Mouse (Mus musculus) forebrain, postnatal 0 days (tissue): ENCODE results near the gene Zfp106. TPM values are rescaled to one million over a fixed set of nuclear protein-coding genes. Genes with fewer than 3 reads are reported as not detected.
A peak's percentile ranks its signal among the peaks of the same experiment; 100 is the strongest.

Experiments
- ATAC-seq: fragments of 200-750 bp; cut with Nextera tagmentation; 2 replicates; pipeline ENCODE4 v1.8.0; 2017; ENCODE audit warnings: mild to moderate bottlenecking, moderate library complexity
- DNase-seq: peaks from one replicate; pipeline ENCODE4 v3.0.0-alpha.2; 2015
- H3K27ac ChIP-seq: fragments of 300-500 bp; sonication (generic); 2 replicates; pipeline ENCODE4 v1.5.1; 2014; ENCODE audit warnings: low read depth, mild to moderate bottlenecking, antibody characterized with exemption, low read length, moderate library complexity, mixed read lengths
- H3K27me3 ChIP-seq: fragments of 300-500 bp; sonication (generic); 2 replicates; pipeline ENCODE4 v1.6.1; 2014; ENCODE audit warnings: mild to moderate bottlenecking, low read length, mixed read lengths; ENCODE audit not compliant: insufficient read depth
- H3K36me3 ChIP-seq: fragments of 300-500 bp; sonication (generic); 2 replicates; pipeline ENCODE4 v1.6.1; 2014; ENCODE audit warnings: mild to moderate bottlenecking, moderate library complexity; ENCODE audit not compliant: insufficient read depth
- H3K4me1 ChIP-seq: fragments of 300-500 bp; sonication (generic); 2 replicates; pipeline ENCODE4 v1.6.1; 2014; ENCODE audit warnings: antibody characterized with exemption; ENCODE audit not compliant: insufficient read depth
- H3K4me2 ChIP-seq: fragments of 300-500 bp; sonication (generic); 2 replicates; pipeline ENCODE4 v1.6.1; 2014; ENCODE audit warnings: low read depth, mild to moderate bottlenecking, moderate library complexity
- H3K4me3 ChIP-seq: fragments of 300-500 bp; sonication (generic); 2 replicates; pipeline ENCODE4 v1.5.1; 2014; ENCODE audit warnings: low read depth, low read length, mixed read lengths
- H3K9ac ChIP-seq: fragments of 300-500 bp; sonication (generic); 2 replicates; pipeline ENCODE4 v1.6.1; 2014; ENCODE audit warnings: mild to moderate bottlenecking
- H3K9me3 ChIP-seq: fragments of 300-500 bp; sonication (generic); 2 replicates; pipeline ENCODE4 v1.6.1; 2016; ENCODE audit warnings: low read length
- CTCF ChIP-seq: sonication (generic); IDR thresholded peaks from 2 replicates; pipeline ENCODE4 v1.5.1; 2016; ENCODE audit warnings: antibody characterized with exemption, control low read depth, low read depth
- whole genome bisulfite sequencing: fragments of 180-500 bp; shearing (Covaris S2); extraction: QIAGEN DNeasy Blood & Tissue Kit; methylation state at CpG from one replicate; pipeline ENCODE4 v1.1.7; 2014; 5-methylcytosine and 5-hydroxymethylcytosine counted together
- polyA plus RNA-seq: library from polyadenylated mRNA; unstranded; fragments of >200 nt; fragmentation: Nextera tagmentation; extraction: Ambion mirVana; gene quantifications from 2 replicates; pipeline ENCODE4 v1.2.1, GENCODE M21; 2015
- total RNA-seq: library from RNA; depleted of rRNA; stranded (reverse); fragments of >200 nt; gene quantifications from 2 replicates; pipeline ENCODE4 v1.2.3, GENCODE M21; 2014; rRNA removed

The Zfp106 gene
- total RNA-seq (59.6 and 70.5 TPM in 2 replicates), polyA plus RNA-seq (26.7 and 40.4 TPM in 2 replicates)

DNA sequence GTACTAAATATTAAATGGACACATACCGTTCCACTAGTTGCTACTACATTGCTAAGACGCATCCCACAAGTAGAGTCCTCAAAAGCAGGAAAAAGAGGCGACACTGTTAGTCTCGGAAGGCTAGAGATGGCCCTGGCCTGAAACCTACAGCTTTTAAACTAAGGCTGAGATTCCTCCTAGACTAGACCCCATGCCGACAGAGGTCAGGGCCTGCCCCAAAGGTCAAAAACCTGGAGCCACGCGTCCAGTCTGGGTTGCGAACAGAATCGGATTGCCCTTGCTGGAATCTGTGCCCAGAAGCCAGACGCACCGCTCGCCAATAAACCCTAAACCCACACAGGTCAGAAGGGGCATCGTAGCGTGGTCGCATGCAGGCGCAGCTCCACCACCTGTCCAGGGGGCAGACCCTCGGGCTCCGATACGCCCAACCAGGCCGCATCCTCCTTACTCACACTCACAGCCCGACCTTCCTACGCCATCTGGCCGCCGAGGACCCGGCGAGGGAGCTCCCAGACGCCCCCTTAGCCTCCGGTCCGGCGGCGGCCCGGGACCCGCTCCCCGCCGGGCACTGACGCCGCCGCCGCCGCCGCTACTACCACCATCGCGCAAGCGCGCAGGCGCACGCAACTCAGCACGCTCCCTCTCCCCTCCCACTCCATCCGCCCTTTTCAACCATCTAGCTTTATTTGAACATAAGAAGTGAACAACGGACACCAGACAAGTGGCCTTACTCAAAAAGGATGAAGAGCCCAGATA is at the start of gene Zfp106:
TSS of gene Zfp106 (minus strand) at position 609 of the 756 bp plus-strand sequence.
- Histone ChIP-seq H3K27ac (peak within 1 kb of the TSS; percentile 62), H3K36me3 (no peaks in the 10 kb centered on the region), H3K4me3 (peak within 1 kb of the TSS; percentile 95), H3K9ac (peak within 1 kb of the TSS; percentile 97), H3K9me3 (no peaks in the 10 kb centered on the region), H3K27me3 (no peaks in the 10 kb centered on the region), H3K4me2 (peak within 1 kb of the TSS; percentile 73), H3K4me1 (peaks cover 7% of the 10 kb centered on the region; the same call in 1 of the 2 replicates)
- DNase-seq (peak; percentile 92), ATAC-seq (peak; percentile 93)
- no peak; the same call in 1 of the 2 replicates for TF ChIP-seq CTCF
- under 1% methylated on average over 49 of the region's 50 CpGs for WGBS

DNA sequence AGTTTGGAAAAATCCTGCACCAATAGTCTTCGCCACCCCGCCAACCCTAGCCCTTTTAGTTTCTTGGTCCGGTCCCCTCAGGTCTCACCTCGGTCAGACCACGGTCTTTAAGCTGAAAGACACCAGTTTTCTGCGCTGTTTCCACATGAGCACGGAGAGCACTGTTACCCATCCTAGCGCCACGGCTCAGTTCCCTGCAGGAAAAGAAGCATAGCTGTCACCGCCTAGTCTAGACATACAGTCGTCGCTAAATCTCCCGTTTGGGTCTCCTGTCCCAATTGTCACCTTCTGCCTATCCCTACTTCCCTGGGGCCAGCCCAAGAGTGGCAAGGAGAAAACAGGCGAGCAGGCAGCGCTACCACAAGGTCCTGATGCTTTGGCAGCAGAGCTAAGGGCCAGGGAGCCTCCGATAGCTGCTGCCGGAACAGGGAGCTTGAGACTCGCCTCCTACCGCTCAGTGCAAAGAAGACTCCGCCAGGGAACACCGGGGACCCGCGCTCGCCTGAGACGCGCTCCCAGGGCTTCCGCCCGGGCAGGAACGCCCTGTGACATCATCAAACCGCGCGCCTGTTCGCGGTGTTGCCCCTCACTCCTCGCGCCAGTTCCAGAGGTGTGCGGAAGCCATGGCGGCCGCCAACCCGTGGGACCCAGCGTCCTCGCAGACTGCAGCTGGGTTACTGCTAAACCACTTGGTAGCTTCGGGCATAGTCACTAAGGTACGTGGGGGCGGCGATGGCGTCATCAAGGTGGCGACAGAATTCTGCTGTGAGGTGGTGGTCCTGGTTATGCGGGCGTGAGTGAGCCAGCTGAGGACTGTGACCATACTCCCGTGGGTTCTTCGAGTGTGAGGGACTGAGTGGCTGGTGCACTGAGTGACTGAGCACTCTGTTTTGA is 45.4 kb upstream of the Zfp106 start, which contains the start of the genes Haus2 and Lrrc57:
TSS of gene Haus2 (plus strand) at position 554 of the 894 bp plus-strand sequence.
TSS of gene Lrrc57 (minus strand) at position 691 of the 894 bp plus-strand sequence.
- 1% methylated on average over 52 of the region's 52 CpGs for WGBS
- peak; percentile 97 for ATAC-seq

DNA sequence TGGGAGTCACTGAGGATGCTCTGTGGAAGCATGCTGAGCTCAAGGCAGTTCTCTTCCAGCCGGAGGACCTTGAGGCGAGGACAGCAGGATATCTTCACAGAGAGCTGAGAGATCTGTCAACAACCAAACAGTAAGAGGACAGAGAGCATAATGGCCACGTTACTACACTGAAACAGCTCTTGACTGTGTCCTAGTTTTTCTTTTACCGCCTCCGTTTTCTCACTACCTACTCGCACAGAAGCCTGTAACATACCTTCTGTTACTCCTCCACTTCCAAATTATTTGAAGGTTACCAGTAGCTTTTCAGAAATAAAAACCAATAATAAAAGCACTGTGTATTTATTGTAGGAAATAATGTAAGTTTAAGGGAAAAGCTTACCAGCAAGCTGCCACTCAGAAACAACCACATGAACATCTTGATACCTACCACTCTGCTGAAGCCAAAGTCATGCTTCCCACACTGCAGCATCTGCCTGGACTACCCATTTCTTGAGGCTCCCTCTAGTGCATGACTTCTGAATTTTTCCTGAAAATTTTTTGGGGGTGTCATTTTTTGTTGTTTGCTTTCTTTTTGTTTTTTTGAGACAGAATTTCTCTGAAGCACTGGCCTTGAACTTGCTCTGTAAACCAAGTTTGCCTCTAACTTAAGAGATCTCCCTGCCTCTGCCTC is 42.5 kb upstream of the Zfp106 start:
- DNase-seq (no peak), ATAC-seq (no peak)
- no peak overlapping the region for H3K4me3 ChIP-seq
- TF ChIP-seq CTCF: peak; percentile 46
- H3K4me1 ChIP-seq: peaks cover 8% of the 10 kb centered on the region
- 87% methylated on average over 6 of the region's 6 CpGs for WGBS
- H3K36me3 ChIP-seq: peaks cover 12% of the 10 kb centered on the region
- H3K27me3 ChIP-seq: no peaks in the 10 kb centered on the region
- H3K9ac ChIP-seq: no peak overlapping the region
- no peak overlapping the region for H3K4me2 ChIP-seq
- no peaks in the 10 kb centered on the region for H3K9me3 ChIP-seq
- H3K27ac ChIP-seq: no peak overlapping the region

More for the DNA sequence above, 45.4 kb upstream of the Zfp106 start, which contains the start of the genes Haus2 and Lrrc57:
- H3K9me3 ChIP-seq: no peaks in the 10 kb centered on the region
- H3K4me2 ChIP-seq: peak within 1 kb of the TSS; percentile 54
- peak; percentile 44 for TF ChIP-seq CTCF
- peaks cover 13% of the 10 kb centered on the region for H3K36me3 ChIP-seq
- peak; percentile 94 for DNase-seq
- peaks cover 8% of the 10 kb centered on the region for H3K4me1 ChIP-seq
- H3K27me3 ChIP-seq: no peaks in the 10 kb centered on the region
- peak within 1 kb of the TSS; percentile 74 for H3K9ac ChIP-seq
- peak within 1 kb of the TSS; percentile 64 for H3K4me3 ChIP-seq
- H3K27ac ChIP-seq: peak within 1 kb of the TSS; percentile 84

DNA sequence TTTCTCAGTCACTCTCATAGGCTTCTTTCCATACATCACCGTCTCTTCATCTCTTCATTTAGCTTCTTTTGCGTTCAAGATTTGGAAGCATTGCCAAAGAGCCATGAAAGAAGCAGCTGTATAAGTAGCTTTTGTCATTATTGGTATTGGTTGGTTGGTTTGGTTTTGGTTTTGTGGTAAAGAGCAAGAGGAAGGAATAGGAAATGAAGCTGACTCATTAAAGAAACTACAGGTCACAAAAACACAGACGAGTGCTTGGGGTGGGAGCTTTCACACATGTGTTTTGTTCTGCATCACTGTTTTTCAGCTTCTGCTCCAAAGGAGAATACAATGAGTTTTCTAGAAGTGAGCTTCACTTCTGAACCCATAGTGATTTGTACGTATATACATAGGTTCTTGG is 35.9 kb upstream of the Zfp106 start:
- Histone ChIP-seq H3K9me3 (no peaks in the 10 kb centered on the region), H3K9ac (no peak overlapping the region), H3K27me3 (no peaks in the 10 kb centered on the region), H3K27ac (no peak overlapping the region), H3K4me1 (no peaks in the 10 kb centered on the region), H3K4me2 (no peak overlapping the region), H3K4me3 (no peak overlapping the region), H3K36me3 (peaks cover 53% of the 10 kb centered on the region)
- ATAC-seq: no peak
- TF ChIP-seq CTCF: no peak
- WGBS: 91% methylated on average over 4 of the region's 4 CpGs
- DNase-seq: no peak

DNA sequence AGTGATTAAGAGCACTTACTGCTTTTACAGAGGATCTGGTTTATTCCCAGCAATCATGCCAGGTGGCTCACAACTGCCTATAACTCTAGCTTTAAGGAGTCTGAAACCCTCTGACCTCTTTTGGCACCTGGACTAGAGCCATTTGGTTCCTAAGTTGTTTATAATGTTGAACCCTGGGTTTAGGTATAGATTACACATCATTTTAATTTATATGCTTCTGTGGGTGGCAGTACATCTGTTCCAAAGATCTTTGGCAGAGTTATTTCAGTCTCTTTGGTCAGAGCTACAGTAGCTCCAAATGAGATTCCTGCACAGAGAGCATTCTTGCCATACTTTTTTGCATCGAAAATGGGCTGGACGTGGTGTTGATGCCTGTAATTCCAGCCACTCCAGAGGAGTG is 34.1 kb upstream of the Zfp106 start:
- H3K27me3 ChIP-seq: no peaks in the 10 kb centered on the region
- TF ChIP-seq CTCF: no peak
- no peaks in the 10 kb centered on the region for H3K9me3 ChIP-seq
- DNase-seq (no peak), ATAC-seq (no peak)
- no peak overlapping the region for H3K4me3 ChIP-seq
- no peak overlapping the region for H3K27ac ChIP-seq
- WGBS: 96% methylated on average over 2 of the region's 2 CpGs
- H3K4me2 ChIP-seq: no peak overlapping the region
- H3K36me3 ChIP-seq: peaks cover 46% of the 10 kb centered on the region
- H3K9ac ChIP-seq: no peak overlapping the region
- H3K4me1 ChIP-seq: no peaks in the 10 kb centered on the region

DNA sequence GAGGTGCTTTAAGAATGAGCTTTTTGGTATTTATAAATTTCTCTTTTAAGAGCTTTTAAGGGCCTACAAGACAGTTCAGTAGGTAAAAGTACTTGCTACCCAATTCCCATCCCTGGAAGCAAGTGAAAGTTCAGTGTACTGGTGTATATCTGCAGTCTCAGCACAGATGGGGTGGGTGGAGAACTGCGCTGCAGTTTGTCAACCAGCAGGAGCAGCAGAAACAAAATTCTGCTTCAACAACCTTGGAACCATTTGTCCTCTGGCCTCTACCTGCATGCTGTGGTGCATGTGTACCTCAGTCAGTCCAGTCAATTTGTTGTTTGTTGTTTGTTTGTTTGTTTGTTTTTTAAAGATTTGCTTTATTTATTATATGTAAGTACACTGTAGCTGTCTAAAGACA is 28.6 kb upstream of the Zfp106 start:
- ATAC-seq (no peak), DNase-seq (no peak)
- 86% methylated on average over 1 of the region's 1 CpGs for WGBS
- Histone ChIP-seq H3K36me3 (peaks cover 26% of the 10 kb centered on the region), H3K27ac (no peak overlapping the region), H3K27me3 (no peaks in the 10 kb centered on the region), H3K4me3 (no peak overlapping the region), H3K4me2 (no peak overlapping the region), H3K4me1 (no peaks in the 10 kb centered on the region), H3K9me3 (no peaks in the 10 kb centered on the region), H3K9ac (no peak overlapping the region)
- TF ChIP-seq CTCF: no peak
